Mouse (Mus musculus): ENCODE measurements around the gene Slc35f1. TPM values are rescaled to one million over a fixed set of nuclear protein-coding genes. Genes with fewer than 3 reads are reported as not detected.
"Not testable (repeated sequence)": the region's sequence is repeated elsewhere in the genome, so short reads cannot be mapped to it uniquely, and the experiment has no call there.

The Slc35f1 gene
- total RNA-seq, 2 experiments from 2014 or later = not detected

GRCm38 (mm10) chr10:52779926-52780485 lies 89.7 kb downstream of the Slc35f1 start:
- no peak for ATAC-seq (replicated peaks; ENCODE audit: poor library complexity)

- ATAC-seq (replicated peaks; ENCODE audit: poor library complexity) = no peak
These were observed 96.7 kb downstream of the Slc35f1 start for GRCm38 (mm10) chr10:52787075-52787474.

- no peak for ATAC-seq (replicated peaks; ENCODE audit: poor library complexity)
These were observed 101.2 kb downstream of the Slc35f1 start for GRCm38 (mm10) chr10:52791560-52791959.

DNA sequence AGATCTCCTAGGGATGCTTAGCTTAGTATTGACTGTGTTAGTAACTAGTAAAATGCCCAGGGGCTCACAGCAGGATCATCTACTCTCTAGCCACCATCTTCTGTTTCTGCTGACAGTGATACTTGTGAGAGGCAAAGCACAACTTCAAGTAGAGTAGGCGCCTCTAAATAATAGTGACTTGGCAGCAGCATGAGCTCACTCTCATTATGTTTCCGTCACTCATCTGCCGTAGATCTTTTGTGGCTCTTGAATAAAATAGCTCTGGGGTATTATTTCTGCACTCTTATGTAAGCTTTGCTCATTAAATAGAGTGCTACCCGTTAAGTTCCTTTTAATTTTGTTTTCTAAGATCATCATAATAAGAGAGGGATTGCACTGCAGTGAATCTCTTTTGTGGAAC lies 107.1 kb downstream of the Slc35f1 start:
- no peak for ATAC-seq (replicated peaks; ENCODE audit: poor library complexity)

DNA sequence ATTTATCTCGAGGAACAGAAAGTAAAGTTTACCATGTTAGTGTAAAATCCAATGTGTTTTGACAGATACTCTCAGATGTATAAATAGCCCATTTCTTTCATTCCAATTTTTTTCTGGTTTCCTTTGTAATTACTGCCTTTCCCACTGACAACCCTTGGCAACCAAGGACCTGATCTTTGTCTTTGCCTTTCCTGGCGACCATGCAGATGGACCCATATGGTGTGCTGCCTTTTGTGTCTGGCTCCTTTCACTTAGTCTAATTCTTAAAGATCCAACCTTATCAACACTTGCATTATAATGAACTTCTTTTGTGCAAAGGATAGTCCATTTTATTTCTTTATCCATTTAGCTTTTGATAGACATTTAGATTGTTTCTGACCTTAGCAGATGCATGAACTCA lies 117.5 kb downstream of the Slc35f1 start:
- no peak for ATAC-seq (replicated peaks; ENCODE audit: poor library complexity)

DNA sequence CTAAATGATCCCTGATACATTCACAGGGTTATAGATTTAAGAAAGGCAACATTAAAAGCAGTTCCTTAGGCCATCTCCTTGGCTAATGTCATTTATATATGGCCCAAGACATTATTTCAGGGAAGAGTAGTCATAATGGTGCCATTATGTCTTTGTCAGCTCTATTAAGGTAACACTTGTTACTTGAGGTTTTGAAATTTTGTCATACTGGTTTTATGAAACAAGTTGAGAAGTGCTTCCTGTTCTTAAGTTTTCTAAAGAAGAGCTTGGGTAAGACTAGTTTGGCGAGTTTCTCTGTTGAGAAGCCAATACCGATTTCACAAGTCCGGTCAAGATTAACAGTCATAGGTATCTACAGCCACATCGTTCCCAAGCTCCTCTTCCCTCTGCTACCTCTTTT lies 122.5 kb downstream of the Slc35f1 start:
- no peak for ATAC-seq (replicated peaks; ENCODE audit: poor library complexity)

GRCm38 (mm10) chr10:52814358-52814757 lies 124.0 kb downstream of the Slc35f1 start:
- no peak for ATAC-seq (replicated peaks; ENCODE audit: poor library complexity)

- no peak for ATAC-seq (replicated peaks; ENCODE audit: poor library complexity)
These were observed 129.3 kb downstream of the Slc35f1 start for GRCm38 (mm10) chr10:52819661-52820060.

DNA sequence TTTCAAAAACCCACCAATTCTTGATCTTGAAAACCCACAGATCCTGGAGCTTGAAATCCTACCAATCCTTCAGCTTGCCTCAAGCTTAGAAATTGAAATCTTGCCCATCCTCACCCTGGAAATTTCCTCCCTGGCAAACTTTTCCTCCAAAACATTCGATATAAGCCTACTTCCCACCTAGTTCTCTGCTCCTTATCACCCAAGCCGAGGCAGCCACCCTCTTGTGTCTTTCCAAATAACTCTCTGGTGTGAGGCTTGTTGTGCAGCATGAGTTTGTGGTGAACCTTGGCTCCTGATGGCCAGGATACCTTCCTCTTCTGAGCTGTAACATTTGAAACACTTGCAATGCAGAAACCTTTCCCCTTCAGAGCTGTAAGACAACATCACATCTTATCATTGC lies 132.6 kb downstream of the Slc35f1 start:
- no peak for ATAC-seq (replicated peaks; ENCODE audit: poor library complexity)

GRCm38 (mm10) chr10:52825746-52826145 lies 135.4 kb downstream of the Slc35f1 start:
- no peak for ATAC-seq (replicated peaks; ENCODE audit: poor library complexity)

DNA sequence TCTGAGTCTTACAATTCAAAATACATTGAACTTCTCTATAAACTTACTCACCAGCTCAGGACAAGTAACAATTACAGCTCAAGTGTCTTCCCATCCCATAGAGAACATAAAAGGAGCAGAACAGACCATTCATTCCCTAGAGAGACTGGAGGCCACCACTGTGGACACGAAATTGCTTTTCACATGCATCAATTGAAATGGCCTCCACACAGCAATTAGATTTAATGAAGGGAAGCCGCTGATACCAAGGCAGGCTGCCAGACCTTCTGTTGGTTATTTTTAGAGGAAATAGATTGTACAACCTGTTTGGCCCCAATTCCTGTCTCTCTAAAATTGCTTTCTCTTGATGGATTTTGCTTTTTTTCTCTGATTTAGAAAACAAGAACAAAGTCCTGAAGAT lies 150.5 kb downstream of the Slc35f1 start:
- ATAC-seq (replicated peaks; ENCODE audit: poor library complexity) = no peak

- ATAC-seq (replicated peaks; ENCODE audit: poor library complexity) = no peak
These were observed 161.7 kb downstream of the Slc35f1 start for GRCm38 (mm10) chr10:52851994-52852393.

- no peak for ATAC-seq (replicated peaks; ENCODE audit: poor library complexity)
These were observed 170.5 kb downstream of the Slc35f1 start for GRCm38 (mm10) chr10:52860851-52861250.

DNA sequence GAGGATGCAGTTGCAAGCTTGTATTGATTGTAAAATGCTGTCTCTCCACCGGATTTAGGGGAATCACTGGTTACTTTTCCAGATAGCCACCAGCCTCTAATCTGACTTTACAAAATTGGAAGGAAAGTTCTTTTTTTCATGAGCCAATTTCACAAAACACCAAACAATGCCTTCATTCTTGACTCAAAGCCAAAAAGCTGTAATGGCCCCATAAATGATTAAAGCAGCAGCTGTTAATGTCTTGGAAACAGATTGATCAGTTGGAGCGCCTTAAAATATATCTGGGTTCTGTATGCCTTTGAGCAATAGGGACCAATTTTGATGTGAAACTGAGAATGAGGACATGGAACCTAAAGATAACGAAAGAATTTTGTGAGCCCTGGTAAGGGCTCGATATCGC lies 174.6 kb downstream of the Slc35f1 start:
- ATAC-seq (replicated peaks; ENCODE audit: poor library complexity) = no peak

DNA sequence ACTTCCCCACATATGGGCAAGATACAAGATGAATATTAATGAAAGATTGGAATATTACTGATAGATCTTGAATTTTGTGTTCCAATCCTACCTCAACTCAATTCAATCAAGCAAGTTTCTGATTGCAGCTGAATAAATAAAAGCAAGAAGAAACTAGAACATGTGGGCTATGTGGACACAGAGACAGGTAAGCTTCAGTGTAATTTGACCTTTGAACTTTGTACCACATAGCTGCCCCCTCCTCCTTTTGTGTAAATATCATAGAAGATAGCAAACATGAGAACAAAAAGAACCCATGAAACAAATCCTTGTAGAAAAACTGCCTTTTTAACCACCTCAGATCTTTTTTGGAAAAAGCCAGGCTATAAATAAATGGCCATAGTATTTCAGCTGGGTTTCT lies 180.8 kb downstream of the Slc35f1 start:
- ATAC-seq (replicated peaks; ENCODE audit: poor library complexity) = no peak

GRCm38 (mm10) chr10:52874133-52874532 lies 183.8 kb downstream of the Slc35f1 start:
- ATAC-seq (replicated peaks; ENCODE audit: poor library complexity) = no peak

GRCm38 (mm10) chr10:52874712-52875111 lies 184.4 kb downstream of the Slc35f1 start:
- ATAC-seq (replicated peaks; ENCODE audit: poor library complexity) = no peak

GRCm38 (mm10) chr10:52877263-52878021 lies 187.1 kb downstream of the Slc35f1 start:
- ATAC-seq (replicated peaks; ENCODE audit: poor library complexity) = no peak

GRCm38 (mm10) chr10:52878093-52878801 lies 187.9 kb downstream of the Slc35f1 start:
- ATAC-seq (replicated peaks; ENCODE audit: poor library complexity) = no peak

DNA sequence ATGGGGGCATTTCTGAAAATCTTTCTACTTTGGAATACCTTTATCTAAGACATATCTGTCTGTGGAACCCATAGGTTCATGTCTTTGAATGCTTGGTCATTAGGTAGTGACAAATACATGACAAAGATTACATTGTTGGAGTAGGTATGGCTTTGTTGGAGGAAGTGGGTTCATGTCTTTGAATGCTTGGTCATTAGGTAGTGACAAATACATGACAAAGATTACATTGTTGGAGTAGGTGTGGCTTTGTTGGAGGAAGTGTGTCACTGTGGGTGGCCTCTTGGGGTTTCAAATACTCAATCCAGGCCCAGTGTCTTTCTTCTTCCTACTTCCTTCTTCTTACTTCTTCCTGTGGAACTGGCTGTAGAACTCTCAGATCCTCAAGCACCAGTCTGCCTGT lies 206.4 kb downstream of the Slc35f1 start:
- ATAC-seq (replicated peaks; ENCODE audit: poor library complexity) = not testable (repeated sequence)

DNA sequence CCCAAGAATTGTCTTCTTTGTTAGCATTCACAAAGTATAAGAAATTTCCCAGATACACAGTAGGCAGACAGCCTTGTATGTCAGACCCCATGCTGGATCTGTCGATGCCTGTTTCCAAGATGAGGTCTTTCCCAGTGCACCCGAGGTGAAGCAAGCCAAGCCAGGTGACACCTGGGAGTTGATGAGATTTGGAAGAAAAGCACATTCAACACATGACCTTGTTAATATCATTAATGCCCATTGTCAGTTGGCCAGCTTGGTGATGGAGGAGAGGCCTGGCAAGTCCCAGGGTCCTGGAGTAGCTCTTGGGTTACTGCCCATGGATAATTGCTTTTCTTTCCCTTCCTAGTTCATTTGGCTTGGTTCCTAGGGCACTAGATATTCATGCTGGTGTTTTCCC lies 214.6 kb downstream of the Slc35f1 start:
- ATAC-seq (replicated peaks; ENCODE audit: poor library complexity) = no peak

DNA sequence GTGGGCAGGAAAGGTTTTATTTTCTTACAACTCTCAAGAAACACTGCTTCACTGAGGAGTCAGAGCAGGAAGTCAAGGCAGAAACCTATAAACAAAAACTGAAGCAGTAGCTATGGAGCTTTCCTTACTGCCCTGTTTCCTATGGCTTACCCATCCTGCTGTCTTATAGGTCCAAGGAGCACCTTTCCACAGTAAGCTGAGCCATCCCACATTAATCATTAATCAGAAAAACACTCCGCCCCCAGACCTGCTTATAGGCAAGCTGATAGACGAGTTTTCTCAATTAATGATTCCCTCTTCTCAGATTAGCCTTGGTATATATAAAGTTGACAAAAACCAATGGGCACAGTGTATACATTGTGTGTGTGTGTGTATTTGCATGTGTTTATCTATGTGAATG lies 221.4 kb downstream of the Slc35f1 start:
- ATAC-seq (replicated peaks; ENCODE audit: poor library complexity) = no peak
